Mouse (Mus musculus): ENCODE data around the gene Cdk2ap1.

DNA sequence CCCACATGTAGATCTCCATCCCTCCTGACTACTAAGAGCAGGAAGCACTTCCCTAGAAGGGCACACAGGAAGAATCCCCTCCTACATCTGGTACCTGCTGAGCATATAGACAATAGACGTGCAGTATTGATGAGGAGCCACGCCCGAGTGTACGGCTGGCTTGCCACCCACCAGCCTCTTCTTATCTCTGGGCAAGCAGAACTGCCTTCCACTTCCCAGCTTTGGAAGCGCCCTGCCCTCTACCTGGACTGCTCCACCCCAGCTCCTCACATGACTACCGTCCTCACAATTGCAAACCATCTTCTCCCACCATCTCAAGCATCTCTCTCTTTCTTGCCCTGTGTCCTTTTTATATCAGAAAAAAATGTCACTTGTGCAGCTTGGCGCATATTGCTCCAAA lies 45.2 kb downstream of the Cdk2ap1 start:
- TF ChIP-seq EP300 (IDR thresholded peaks at IDR 0.05; ENCODE audit: insufficient read depth, low read depth, low read length) (no peak), CTCF (IDR thresholded peaks at IDR 0.05; ENCODE audit: low read depth, low read length) (no peak)
